Mouse (Mus musculus) heart, embryonic 12.5 days (tissue): Measurements from ENCODE around the gene Mast1. TPM values are rescaled to one million over a fixed set of nuclear protein-coding genes. Genes with fewer than 3 reads are reported as not detected.

Source experiments
- ATAC-seq: fragments of 200-750 bp; cut with Nextera tagmentation; 2 replicates; pipeline ENCODE4 v1.8.0; 2017; ENCODE audit warnings: moderate TSS enrichment, moderate library complexity; ENCODE audit not compliant: insufficient number of reproducible peaks, low FRiP score
- H3K27ac ChIP-seq: fragments of 300-500 bp; sonication (generic); 2 replicates; pipeline ENCODE4 v1.5.1; 2016; ENCODE audit warnings: mild to moderate bottlenecking, moderate library complexity; ENCODE audit not compliant: poor library complexity, severe bottlenecking
- H3K27me3 ChIP-seq: fragments of 300-500 bp; sonication (generic); replicated peaks from 2 replicates; pipeline ENCODE4 v1.6.1; 2016; ENCODE audit warnings: mild to moderate bottlenecking, moderate library complexity
- H3K36me3 ChIP-seq: fragments of 300-500 bp; sonication (generic); 2 replicates; pipeline ENCODE4 v1.6.1; 2016; ENCODE audit warnings: mild to moderate bottlenecking, moderate library complexity
- H3K4me1 ChIP-seq: fragments of 300-500 bp; sonication (generic); replicated peaks from 2 replicates; pipeline ENCODE4 v1.6.1; 2016; ENCODE audit warnings: mild to moderate bottlenecking
- H3K4me2 ChIP-seq: fragments of 300-500 bp; sonication (generic); 2 replicates; pipeline ENCODE4 v1.6.1; 2016; ENCODE audit warnings: mild to moderate bottlenecking, moderate library complexity
- H3K4me3 ChIP-seq: fragments of 300-500 bp; sonication (generic); 2 replicates; pipeline ENCODE4 v1.5.1; 2016; ENCODE audit warnings: mild to moderate bottlenecking
- H3K9ac ChIP-seq: fragments of 300-500 bp; sonication (generic); 2 replicates; pipeline ENCODE4 v1.6.1; 2016; ENCODE audit warnings: mild to moderate bottlenecking, moderate library complexity
- H3K9me3 ChIP-seq: fragments of 300-500 bp; sonication (generic); replicated peaks from 2 replicates; pipeline ENCODE4 v1.6.1; 2016; ENCODE audit warnings: mild to moderate bottlenecking, moderate library complexity
- WGBS: fragments of 180-500 bp; shearing (Covaris S2); methylation state at CpG from one replicate; pipeline ENCODE4 v1.1.7; 2016; 5-methylcytosine and 5-hydroxymethylcytosine counted together
- polyA plus RNA-seq: library from polyadenylated mRNA; unstranded; fragments of >200 nt; fragmentation: Nextera tagmentation; extraction: Ambion mirVana; gene quantifications from 2 replicates; pipeline ENCODE4 v1.2.1, GENCODE M21; 2016

Mast1 gene
- polyA plus RNA-seq, 1 experiment from 2014 or later: 0.24 TPM

DNA sequence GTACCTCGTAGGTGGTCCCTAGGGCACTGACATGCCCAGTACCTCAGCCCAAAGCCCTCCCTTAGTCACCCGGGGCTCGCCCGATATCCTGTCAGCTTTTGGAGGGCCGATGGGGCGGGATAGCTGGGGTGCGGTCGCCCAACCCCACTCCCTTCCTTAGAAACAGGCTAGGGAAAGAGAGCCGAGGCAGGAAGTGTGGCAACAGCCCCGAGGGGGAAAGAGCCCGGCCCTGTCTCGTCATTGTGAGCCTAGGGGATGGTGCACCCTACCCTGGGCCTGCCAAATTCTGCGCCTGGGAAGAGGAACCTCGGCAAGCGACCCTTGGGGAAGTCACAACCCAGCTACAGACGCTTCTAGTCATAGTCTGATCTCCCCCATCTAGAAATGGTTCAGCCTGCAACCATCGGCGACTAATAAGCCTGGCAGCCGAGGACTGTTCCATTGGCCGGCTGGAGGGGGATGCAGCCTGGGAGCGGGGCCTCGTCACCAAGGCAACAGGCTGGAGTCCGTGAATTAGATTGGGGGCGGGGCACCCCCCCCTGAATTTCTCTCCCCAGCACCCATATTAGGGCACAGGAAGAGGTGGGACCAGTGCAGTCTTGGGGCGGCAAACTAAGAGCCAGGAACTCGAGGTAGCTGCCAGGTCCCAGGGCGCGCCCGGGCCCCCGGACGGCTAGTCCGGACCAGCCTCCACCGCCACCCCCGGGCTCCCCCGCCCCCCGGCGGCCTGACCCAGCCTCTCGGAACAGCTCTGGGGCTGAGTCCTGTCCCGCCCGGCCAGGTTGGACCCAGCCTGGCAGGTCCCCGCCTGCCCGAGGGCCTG is 42.7 kb upstream of the Mast1 start:
- H3K27me3 ChIP-seq: no peaks in the 10 kb centered on the region
- H3K9ac ChIP-seq: peak overlapping the region; percentile 50
- ATAC-seq: peak; percentile 43
- H3K27ac ChIP-seq: peak overlapping the region; percentile 71
- peaks cover 6% of the 10 kb centered on the region; the same call in 1 of the 2 replicates for H3K36me3 ChIP-seq
- peaks cover 66% of the 10 kb centered on the region for H3K4me1 ChIP-seq
- no peaks in the 10 kb centered on the region for H3K9me3 ChIP-seq
- peak overlapping the region; percentile 95 for H3K4me2 ChIP-seq
- H3K4me3 ChIP-seq: peak overlapping the region; percentile 55
- WGBS: 1% methylated on average over 42 of the region's 42 CpGs

DNA sequence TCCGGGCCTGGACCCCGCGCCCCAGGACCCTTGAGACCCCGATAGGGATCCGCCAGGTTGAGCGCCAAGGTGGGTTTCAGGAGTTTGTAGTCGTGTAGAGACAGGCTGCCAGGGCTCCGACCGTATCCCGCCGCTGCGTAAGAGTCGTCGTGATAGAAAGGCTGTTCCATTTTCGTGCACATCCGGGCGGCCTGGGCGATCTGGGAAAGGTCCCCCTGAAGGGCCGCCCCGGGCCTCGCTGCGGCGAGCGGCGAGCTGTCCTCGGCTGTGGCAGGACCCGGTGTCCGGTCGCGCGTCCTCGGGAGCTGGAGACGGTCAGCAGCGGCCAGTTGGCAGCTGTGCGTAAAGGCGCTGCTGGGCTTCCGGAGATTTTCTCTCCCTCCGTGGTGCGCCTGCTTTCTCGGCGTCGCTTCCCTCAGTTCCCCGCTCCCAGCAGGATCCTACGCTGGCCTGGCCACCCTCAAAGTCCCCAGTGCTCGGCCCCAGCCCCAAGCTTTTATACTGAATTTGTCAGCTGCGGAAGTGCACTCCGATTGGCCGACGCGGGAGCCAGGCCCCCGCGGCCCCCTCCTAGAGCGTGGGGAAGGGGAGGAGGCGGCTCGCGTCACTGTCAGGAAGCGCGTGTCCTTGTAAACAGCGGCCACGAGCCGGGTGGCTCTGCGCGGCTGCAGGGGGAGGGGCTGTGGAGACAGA is 41.2 kb upstream of the Mast1 start, which contains the start of gene Junb:
TSS of gene Junb (minus strand) at position 471 of the 693 bp plus-strand sequence.
- Histone ChIP-seq H3K9ac (peak within 1 kb of the TSS; percentile 78), H3K4me3 (peak within 1 kb of the TSS; percentile 55), H3K4me1 (peaks cover 59% of the 10 kb centered on the region), H3K36me3 (peaks cover 18% of the 10 kb centered on the region), H3K27ac (peak within 1 kb of the TSS; percentile 71), H3K27me3 (no peaks in the 10 kb centered on the region), H3K4me2 (peak within 1 kb of the TSS; percentile 95), H3K9me3 (no peaks in the 10 kb centered on the region)
- peak; percentile 71 for ATAC-seq
- under 1% methylated on average over 63 of the region's 63 CpGs for WGBS

DNA sequence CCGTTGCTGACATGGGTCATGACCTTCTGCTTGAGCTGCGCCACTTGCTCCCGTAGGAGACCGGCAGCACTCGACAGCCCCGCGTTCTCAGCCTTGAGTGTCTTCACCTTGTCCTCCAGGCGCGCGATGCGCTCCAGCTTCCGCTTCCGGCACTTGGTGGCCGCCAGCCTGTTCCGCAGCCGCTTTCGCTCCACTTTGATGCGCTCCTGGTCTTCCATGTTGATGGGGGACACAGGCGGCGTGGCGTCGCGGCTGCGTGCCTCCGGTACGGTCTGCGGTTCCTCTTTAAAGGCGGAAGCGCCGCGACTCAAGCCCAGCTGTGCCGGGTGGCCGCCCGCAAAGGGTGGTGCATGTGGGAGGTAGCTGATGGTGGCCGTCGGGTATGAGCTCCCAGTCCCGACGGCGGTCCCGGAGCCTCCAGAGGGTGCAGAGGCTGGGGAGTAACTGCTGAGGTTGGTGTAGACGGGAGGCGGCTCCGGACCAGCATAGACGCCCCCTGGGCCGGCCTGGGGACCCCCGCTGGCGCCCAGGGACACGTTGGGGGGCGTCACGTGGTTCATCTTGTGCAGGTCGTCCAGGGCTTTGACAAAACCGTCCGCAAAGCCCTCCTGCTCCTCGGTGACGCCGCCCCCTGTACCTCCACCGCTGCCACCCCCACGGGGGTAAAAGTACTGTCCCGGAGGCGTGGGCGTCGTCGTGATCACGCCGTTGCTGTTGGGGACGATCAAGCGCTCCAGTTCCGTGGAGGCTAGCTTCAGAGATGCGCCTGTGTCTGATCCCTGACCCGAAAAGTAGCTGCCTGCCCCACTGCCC is 40.5 kb upstream of the Mast1 start:
- H3K9me3 ChIP-seq: no peaks in the 10 kb centered on the region
- peak overlapping the region; percentile 71 for H3K27ac ChIP-seq
- H3K36me3 ChIP-seq: peaks cover 25% of the 10 kb centered on the region
- peak overlapping the region; percentile 55 for H3K4me3 ChIP-seq
- H3K27me3 ChIP-seq: no peaks in the 10 kb centered on the region
- ATAC-seq: no peak
- WGBS: 1% methylated on average over 70 of the region's 70 CpGs
- H3K4me2 ChIP-seq: peak overlapping the region; percentile 95
- H3K9ac ChIP-seq: peak overlapping the region; percentile 78
- peaks cover 58% of the 10 kb centered on the region for H3K4me1 ChIP-seq

DNA sequence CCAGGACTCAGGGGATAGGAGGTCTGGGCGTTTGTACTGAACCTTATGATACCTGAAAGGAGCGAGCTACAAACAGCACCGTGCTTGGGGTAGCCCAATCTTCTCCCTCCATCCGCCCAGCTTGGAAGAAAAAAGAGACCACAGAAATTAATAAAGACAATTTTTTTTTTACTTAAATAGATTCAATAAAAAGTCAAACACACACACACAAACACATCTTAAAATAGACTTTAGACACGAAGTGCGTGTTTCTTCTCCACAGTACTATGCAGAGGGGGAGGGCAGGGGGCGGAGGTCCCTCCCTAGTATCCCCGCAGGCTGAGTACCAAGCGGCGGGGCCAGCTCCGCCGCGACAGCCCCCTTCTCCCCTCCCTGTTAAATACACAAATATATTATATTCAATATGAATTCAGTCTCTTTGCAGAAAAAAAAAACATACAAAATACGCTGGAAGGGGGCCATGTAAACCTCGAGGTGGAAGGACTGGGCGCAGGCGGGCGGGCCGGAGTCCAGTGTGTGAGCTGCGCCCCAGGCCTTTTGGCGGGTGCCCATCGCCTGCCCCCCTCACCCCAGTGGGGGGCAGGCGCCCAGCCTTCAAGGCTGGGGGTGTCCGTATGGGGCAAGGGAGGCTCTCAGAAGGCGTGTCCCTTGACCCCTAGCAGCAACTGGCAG is 39.7 kb upstream of the Mast1 start:
- H3K27ac ChIP-seq: peak overlapping the region; percentile 71
- no peaks in the 10 kb centered on the region for H3K27me3 ChIP-seq
- WGBS: under 1% methylated on average over 25 of the region's 25 CpGs
- peaks cover 51% of the 10 kb centered on the region for H3K4me1 ChIP-seq
- peaks cover 32% of the 10 kb centered on the region for H3K36me3 ChIP-seq
- H3K9me3 ChIP-seq: no peaks in the 10 kb centered on the region
- peak overlapping the region; percentile 95 for H3K4me2 ChIP-seq
- peak overlapping the region; percentile 55 for H3K4me3 ChIP-seq
- peak overlapping the region; percentile 78 for H3K9ac ChIP-seq
- no peak for ATAC-seq

DNA sequence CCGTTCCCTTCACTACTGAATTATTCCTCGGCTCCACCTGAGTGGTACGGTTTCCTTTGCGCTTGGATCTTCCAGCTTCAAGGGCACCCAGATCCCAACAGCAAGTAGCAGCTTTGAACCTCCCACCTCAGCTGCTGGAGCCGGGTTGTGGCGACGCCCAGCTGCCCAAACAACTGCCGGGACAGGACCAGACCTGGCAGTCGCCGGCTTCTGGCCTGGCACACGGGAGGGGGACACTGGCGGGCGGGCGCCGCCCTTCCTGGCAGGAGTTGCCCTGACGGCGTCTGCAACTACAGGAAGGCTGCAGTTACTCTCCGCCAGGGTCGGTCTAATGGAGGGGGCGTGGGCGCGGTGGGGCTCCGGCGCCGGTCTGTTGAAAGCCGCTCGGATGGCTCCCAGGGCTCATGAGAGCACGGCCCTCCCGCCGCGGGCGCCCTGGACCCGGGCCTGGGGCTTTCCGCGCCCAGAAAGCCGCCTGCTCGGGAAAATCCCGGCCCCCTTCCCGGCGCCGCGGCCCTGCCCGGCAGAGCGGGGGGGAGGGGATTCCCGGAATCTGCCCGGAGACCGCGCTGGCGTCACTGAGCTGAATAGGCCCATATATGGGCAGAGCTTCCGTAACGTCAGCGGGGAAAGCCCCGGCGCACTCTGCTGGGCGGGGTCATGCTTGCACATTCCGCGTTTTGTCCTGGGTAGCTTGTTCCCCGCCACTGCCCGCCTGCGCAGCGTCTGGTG is 39.0 kb upstream of the Mast1 start:
- Histone ChIP-seq H3K4me2 (peak overlapping the region; percentile 95), H3K4me3 (peak overlapping the region; percentile 55), H3K9ac (peak overlapping the region; percentile 78), H3K9me3 (no peaks in the 10 kb centered on the region), H3K36me3 (peaks cover 39% of the 10 kb centered on the region), H3K27me3 (no peaks in the 10 kb centered on the region), H3K27ac (peak overlapping the region; percentile 71), H3K4me1 (peaks cover 46% of the 10 kb centered on the region)
- under 1% methylated on average over 61 of the region's 61 CpGs for WGBS
- peak; percentile 85 for ATAC-seq

DNA sequence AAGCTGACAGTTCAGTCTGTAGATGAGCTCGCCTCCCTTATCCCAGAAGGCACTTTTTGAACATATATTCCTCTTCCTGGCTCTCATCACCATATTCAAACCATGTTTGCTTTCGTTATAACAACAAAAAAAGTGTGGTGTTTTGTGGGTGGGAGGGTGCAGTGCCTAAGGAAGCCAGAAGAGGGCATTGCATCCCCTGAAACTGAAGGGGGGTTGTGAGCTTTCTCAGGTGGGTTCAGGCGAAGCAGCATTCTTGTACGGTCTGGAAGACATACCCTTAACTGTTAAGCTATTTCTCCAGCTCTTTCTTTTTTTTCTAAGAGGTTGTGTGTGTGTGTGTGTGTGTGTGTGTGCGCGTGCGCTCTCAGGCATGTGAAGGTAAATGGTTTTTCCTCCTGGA is 38.3 kb upstream of the Mast1 start:
- H3K27me3 ChIP-seq: no peaks in the 10 kb centered on the region
- WGBS: 35% methylated on average over 7 of the region's 7 CpGs
- peak overlapping the region; percentile 95 for H3K4me2 ChIP-seq
- peak overlapping the region; percentile 69; the same call in 1 of the 2 replicates for H3K9ac ChIP-seq
- peaks cover 45% of the 10 kb centered on the region for H3K36me3 ChIP-seq
- H3K27ac ChIP-seq: peak overlapping the region; percentile 71
- ATAC-seq: no peak
- H3K4me3 ChIP-seq: peak overlapping the region; percentile 55; the same call in 1 of the 2 replicates
- no peaks in the 10 kb centered on the region for H3K9me3 ChIP-seq
- peaks cover 46% of the 10 kb centered on the region for H3K4me1 ChIP-seq

DNA sequence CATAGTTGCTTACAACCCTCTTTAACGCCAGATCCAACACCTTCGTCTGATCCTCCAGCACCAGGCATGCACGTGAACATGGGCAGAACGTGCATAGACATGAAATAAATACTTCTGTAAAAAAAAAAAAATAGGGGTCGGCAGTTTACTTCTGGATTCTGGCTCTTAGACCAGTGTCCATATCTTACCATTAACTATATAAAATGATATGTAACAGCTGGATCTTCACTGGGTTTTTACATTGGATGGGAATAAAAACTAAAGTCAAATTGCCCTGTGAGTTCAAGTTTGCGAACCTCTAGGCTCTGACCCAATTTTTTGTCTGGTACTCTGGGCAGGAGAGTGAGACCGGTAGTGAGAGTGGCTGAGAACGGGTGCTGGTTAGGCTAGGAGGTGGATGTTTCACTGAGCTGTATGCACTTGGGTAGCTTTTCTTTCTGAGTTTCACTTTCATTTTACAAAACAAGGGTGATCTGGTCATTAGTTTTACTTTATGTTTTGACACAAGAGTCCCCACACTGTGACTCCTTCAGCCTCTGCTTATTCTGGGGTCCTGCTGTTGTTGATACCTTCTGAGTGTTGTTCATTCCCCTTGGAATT is 37.5 kb upstream of the Mast1 start:
- H3K36me3 ChIP-seq: peaks cover 45% of the 10 kb centered on the region
- no peak overlapping the region for H3K27ac ChIP-seq
- H3K4me1 ChIP-seq: peaks cover 40% of the 10 kb centered on the region
- no peaks in the 10 kb centered on the region for H3K9me3 ChIP-seq
- no peaks in the 10 kb centered on the region for H3K27me3 ChIP-seq
- H3K9ac ChIP-seq: no peak overlapping the region
- WGBS: 79% methylated on average over 8 of the region's 8 CpGs
- ATAC-seq: no peak
- H3K4me2 ChIP-seq: 0 out of 2 replicates have a peak overlapping the region, but pooled peaks have one; percentile 95
- H3K4me3 ChIP-seq: no peak overlapping the region

DNA sequence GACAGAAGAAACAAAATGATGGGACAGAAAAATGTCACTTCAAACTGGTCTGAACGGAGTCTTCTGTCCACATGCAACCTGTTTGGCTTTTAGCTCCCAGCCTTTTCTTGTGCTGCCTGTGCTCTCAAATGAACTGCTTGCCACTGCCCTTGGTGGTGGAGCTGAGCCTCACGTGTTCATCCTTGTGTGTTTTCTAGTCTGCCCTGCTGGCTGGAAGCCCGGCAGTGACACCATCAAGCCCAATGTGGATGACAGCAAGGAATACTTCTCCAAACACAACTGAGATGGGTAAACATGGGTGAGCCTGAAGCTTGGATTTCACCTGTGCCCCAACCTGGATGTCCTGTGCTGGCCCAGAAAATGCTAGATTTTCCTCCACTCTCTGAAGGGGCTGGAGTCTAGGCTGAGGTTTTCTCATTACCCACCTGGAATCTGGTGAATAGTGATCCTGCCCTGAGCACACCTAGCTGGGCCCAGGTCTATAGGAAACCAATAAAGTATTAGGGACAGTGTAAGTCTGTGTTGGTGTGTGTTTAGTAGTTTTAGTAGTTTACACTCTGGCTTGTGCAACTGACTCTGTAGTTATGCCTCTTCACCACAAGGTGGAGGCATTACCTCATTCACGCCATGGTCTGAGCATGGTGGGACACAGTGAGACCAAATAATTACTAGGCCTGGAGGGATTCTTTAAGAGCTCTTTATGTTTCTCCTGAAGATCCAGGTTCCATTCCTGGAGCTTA is 36.8 kb upstream of the Mast1 start:
- ATAC-seq: no peak
- peaks cover 33% of the 10 kb centered on the region for H3K4me1 ChIP-seq
- no peaks in the 10 kb centered on the region for H3K9me3 ChIP-seq
- H3K27me3 ChIP-seq: no peaks in the 10 kb centered on the region
- H3K4me2 ChIP-seq: peak overlapping the region; percentile 11; the same call in 1 of the 2 replicates
- H3K4me3 ChIP-seq: no peak overlapping the region
- WGBS: 71% methylated on average over 4 of the region's 4 CpGs
- H3K9ac ChIP-seq: no peak overlapping the region
- no peak overlapping the region for H3K27ac ChIP-seq
- peaks cover 45% of the 10 kb centered on the region for H3K36me3 ChIP-seq

DNA sequence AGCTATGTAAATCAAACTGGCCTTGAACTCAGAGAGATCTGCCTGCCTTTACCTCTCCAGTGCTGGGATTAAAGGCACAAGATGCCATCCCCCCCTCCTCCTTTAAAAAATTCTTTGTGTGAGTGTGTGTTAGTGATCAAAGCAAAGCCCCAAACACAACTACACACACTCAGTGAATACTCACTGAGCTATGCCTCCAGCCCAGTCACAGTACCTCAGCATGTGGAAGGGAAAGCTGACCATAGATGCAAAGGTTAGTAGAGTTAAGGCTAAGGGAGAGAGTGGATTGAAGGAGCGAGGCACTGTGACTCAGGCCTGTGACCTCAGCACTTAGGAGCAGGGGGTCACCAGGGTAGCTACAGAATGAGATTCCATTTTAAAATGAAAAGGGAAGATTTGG is 35.9 kb upstream of the Mast1 start:
- no peak overlapping the region for H3K9ac ChIP-seq
- ATAC-seq: no peak
- WGBS: 88% methylated on average over 1 of the region's 1 CpGs
- no peaks in the 10 kb centered on the region for H3K9me3 ChIP-seq
- H3K4me3 ChIP-seq: no peak overlapping the region
- peaks cover 36% of the 10 kb centered on the region for H3K4me1 ChIP-seq
- H3K36me3 ChIP-seq: peaks cover 45% of the 10 kb centered on the region
- H3K27me3 ChIP-seq: no peaks in the 10 kb centered on the region
- H3K27ac ChIP-seq: no peak overlapping the region
- H3K4me2 ChIP-seq: no peak overlapping the region
